Mouse (Mus musculus) CD4-positive, CD25-positive, alpha-beta regulatory T cell, adult 2 months (primary cell): ENCODE results near the gene Rangrf.
"Not testable (repeated sequence)": the region's sequence is repeated elsewhere in the genome, so short reads cannot be mapped to it uniquely, and the experiment has no call there.

ENCODE experiments used
- DNase-seq: peaks from one replicate; pipeline ENCODE4 v3.0.0-alpha.2; 2012; ENCODE audit warnings: low read depth, low spot score

The Rangrf gene

GRCm38 (mm10) chr11:68946001-68946400 lies 29.0 kb downstream of the Rangrf start:
- no peak for DNase-seq

GRCm38 (mm10) chr11:68945245-68945644 lies 29.7 kb downstream of the Rangrf start:
- no peak for DNase-seq

GRCm38 (mm10) chr11:68942731-68943130 lies 32.3 kb downstream of the Rangrf start:
- no peak for DNase-seq

- DNase-seq = no peak
Measured at GRCm38 (mm10) chr11:68940516-68940915, 34.5 kb downstream of the Rangrf start.

GRCm38 (mm10) chr11:68939451-68940304 lies 35.3 kb downstream of the Rangrf start:
- peak; percentile 89 for DNase-seq

- not testable (repeated sequence) for DNase-seq
Measured at GRCm38 (mm10) chr11:68936951-68937350, 38.0 kb downstream of the Rangrf start.

GRCm38 (mm10) chr11:68933885-68934507 lies 41.0 kb downstream of the Rangrf start:
- no peak for DNase-seq

- DNase-seq = no peak
Measured at GRCm38 (mm10) chr11:68929947-68930346, 45.0 kb downstream of the Rangrf start.

GRCm38 (mm10) chr11:68926981-68927380 lies 48.0 kb downstream of the Rangrf start, which contains the start of gene Odf4:
Odf4 (minus strand) TSS chr11:68927081.
- no peak for DNase-seq

GRCm38 (mm10) chr11:68924749-68925148 lies 50.2 kb downstream of the Rangrf start:
- no peak for DNase-seq

- DNase-seq = no peak
Measured at GRCm38 (mm10) chr11:68923191-68923590, 51.8 kb downstream of the Rangrf start.
